Mouse (Mus musculus) left cerebral cortex, adult 2 months (tissue): ENCODE measurements around the gene Kcns3. TPM values are rescaled to one million over a fixed set of nuclear protein-coding genes. Genes with fewer than 3 reads are reported as not detected.

ENCODE experiments used
- DNase-seq, 2 experiments: peaks; one replicate each; pipeline ENCODE4 v3.0.0; 2021 to 2022; ENCODE audit warnings: low spot score in 2 of 2, mixed read lengths in 1 of 2; ENCODE audit errors: extremely low spot score in 1 of 2
- H3K27ac ChIP-seq: fragments of 200-600 bp; 2 replicates; pipeline ENCODE4 v1.8.1; 2022
- H3K4me3 ChIP-seq: fragments of 200-600 bp; 2 replicates; pipeline ENCODE4 v1.8.1; 2022
- CTCF ChIP-seq: fragments of 200-600 bp; IDR thresholded peaks from 2 replicates; pipeline ENCODE4 v1.8.1; 2022; ENCODE audit warnings: antibody characterized with exemption, mild to moderate bottlenecking, moderate library complexity
- intact Hi-C: fragments of 180-260 bp; cut with DNase I; formaldehyde crosslinking; loops from one replicate; pipeline ENCODE4 v1.15.1; 2025
- long read RNA-seq, 2 experiments: library from polyadenylated mRNA; stranded (forward); transcript quantifications; one replicate each; pipeline ENCODE4 v2.0.0; 2021; ENCODE audit warnings: borderline mapping rate in 2 of 2
- total RNA-seq, 2 experiments: library from RNA; stranded (reverse); gene quantifications; 2 replicates each; pipeline ENCODE4 v1.2.3; 2021

Gene Kcns3
- total RNA-seq = 1 to 10 TPM; 7.1 to 7.9 TPM
- long read RNA-seq, experiment 1, transcript Kcns3-203 (3 exons, 2,314 nt) = minor isoform, 5 of 17 reads
- long read RNA-seq, experiment 1, transcript Kcns3-201 (3 exons, 2,933 nt) = major isoform, 8 of 17 reads
- long read RNA-seq, experiment 1, partial matches to known transcripts = 1 of 17 reads
- long read RNA-seq, experiment 1, other reads (novel, unspliced or antisense) = 3 of 17 reads
- long read RNA-seq, experiment 2, transcript Kcns3-203 (3 exons, 2,314 nt) = major isoform, 7 of 12 reads
- long read RNA-seq, experiment 2, partial matches to known transcripts = 0 of 12 reads
- long read RNA-seq, experiment 2, other reads (novel, unspliced or antisense) = 2 of 12 reads

DNA sequence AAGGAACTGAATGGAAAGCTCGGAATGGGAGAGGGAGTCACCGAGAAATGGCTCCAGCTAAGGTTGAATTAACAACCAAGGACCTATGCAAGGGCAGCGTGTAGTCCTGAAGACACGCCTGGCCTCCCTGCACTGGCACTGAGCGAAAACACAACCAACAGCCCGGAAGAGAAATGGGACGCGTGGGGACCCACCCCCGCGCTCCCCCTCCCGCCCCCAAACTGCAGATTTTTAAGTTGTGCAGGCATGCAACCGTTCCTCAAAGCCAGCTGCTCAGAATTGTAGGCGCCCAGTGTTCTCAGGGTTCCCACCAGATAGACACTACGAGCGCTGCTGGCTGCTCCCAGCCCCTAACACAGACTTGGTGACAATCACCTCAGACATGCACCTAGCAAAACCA is at the start of gene Kcns3:
Gene Kcns3, minus strand, starts transcription at position 42 of the 400 bp plus-strand sequence.
- no peak for DNase-seq
- intact Hi-C loops = no loop called here
- H3K4me3 ChIP-seq = peak within 1 kb of the TSS; percentile 58
- H3K27ac ChIP-seq = 0 out of 2 replicates have a peak within 1 kb of the TSS, but pooled peaks have one; percentile 15
- TF ChIP-seq CTCF = no peak

DNA sequence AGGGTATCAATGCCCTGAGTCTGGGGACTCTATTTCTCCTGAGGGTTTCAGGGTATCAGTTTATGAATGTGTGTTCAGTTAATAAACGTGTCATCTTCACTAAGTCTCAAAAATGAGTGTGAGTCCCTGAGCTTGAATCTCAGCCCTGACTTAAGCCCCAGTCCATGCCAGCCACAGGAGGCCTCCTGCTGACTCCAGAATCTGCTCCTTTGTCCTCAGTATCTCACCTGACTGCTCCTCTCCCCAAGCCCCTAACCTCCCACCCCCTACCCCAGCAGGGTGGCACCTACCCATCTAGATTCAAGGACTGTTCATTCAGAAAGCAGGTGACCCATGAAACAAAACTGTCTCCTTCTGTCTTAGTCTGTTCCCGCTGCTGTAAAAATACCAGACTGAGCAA is 47.7 kb upstream of the Kcns3 start:
- no peak overlapping the region for H3K4me3 ChIP-seq
- no peak for DNase-seq
- H3K27ac ChIP-seq = no peak overlapping the region
- no peak for TF ChIP-seq CTCF
- intact Hi-C loops = loop anchor here (5.0 kb wide), 3 partner anchors 69 to 949 kb away; partner anchors contain the start of genes Gen1 and Smc6

DNA sequence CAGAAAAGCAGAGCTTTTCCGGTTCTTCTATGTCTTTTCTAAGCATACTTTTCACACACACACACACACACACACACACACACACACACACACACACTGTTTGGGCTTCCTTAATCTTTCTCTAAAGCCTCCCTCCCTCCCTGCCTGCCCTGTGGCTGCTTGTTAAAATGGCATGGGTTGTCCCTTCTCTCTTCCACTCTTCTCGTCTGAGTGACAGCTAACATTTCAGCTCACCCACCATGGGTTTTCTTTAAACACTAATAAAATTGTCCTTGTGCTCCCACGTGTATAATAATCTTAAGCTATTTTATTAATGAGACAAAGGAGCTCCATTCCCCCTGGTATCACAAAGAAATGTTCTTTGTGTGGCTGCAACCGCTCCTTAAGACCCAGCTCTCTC is 47.2 kb upstream of the Kcns3 start:
- intact Hi-C loops = loop anchor here (5.0 kb wide), 3 partner anchors 69 to 949 kb away; partner anchors contain the start of genes Gen1 and Smc6
- DNase-seq = no peak
- no peak for TF ChIP-seq CTCF
- no peak overlapping the region for H3K27ac ChIP-seq
- H3K4me3 ChIP-seq = no peak overlapping the region

GRCm38 (mm10) chr12:11196830-11197229 is 46.0 kb upstream of the Kcns3 start:
- H3K4me3 ChIP-seq = no peak overlapping the region
- H3K27ac ChIP-seq = no peak overlapping the region
- no peak for TF ChIP-seq CTCF
- intact Hi-C loops = loop anchor here (5.0 kb wide), 3 partner anchors 70 to 950 kb away; partner anchors contain the start of genes Gen1 and Smc6
- DNase-seq = no peak

GRCm38 (mm10) chr12:11196142-11196597 is 45.3 kb upstream of the Kcns3 start:
- Histone ChIP-seq H3K4me3 (peak overlapping the region; percentile 23; the same call in 1 of the 2 replicates), H3K27ac (no peak overlapping the region)
- DNase-seq = peak; percentile 66 to 73
- TF ChIP-seq CTCF = peak; percentile 87
- intact Hi-C loops = loop anchor here (5.0 kb wide), 3 partner anchors 71 to 951 kb away; partner anchors contain the start of genes Gen1 and Smc6

DNA sequence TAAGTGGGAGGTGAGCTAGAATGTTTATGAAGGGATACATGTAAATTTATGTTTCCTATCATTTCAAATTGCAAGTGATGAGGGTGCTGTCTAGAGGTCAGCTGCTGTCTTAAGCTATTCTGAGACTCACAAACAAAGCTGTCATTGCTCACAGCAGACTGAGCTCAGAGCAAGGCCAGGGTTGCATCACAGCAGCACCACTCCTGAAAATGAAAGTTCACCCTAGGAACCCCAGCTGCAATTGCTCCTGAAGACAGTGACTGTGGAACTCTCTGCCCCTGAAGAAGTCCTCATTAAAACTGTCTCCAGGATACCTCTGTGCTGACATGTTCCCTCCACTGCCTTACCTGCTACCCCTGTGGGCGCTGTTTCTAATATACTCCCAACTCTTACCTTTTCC is 44.2 kb upstream of the Kcns3 start:
- H3K4me3 ChIP-seq = no peak overlapping the region
- DNase-seq = no peak
- intact Hi-C loops = loop anchor here (5.0 kb wide), 3 partner anchors 72 to 952 kb away; partner anchors contain the start of genes Gen1 and Smc6
- no peak for TF ChIP-seq CTCF
- H3K27ac ChIP-seq = no peak overlapping the region

DNA sequence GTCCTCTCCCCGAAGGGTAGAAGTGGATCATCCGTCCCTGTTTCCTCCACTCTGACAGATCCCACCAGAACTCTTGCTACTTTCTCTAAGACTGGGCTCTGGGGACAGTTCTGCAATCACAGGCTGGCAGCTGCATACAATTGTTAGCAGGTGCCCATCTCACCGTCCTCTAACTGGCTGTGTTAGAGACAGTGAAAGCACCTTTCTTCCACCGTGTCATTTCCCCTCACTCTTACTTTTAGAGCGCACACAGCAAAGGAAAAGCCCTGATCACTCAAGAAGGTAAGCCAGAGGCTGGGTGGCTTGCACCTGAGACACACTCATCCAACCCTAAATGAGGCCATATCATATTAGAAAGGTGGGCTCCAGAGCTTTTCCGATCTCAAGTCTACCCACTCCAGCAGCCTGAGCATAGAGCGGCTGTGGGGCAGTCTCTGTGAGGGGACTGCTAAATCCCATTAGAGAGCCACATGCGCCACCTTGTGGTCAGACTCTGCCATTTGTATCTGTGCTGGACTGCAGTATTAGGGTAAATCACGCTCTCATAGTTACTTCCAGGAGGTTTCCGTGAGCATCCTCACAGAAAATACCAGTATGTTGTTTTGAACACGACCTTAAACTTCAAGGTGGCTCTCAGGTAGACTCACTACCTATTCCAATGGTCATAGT is 27.8 kb upstream of the Kcns3 start:
- Histone ChIP-seq H3K27ac (no peak overlapping the region), H3K4me3 (no peak overlapping the region)
- TF ChIP-seq CTCF = peak; percentile 96
- peak; percentile 83 to 90 for DNase-seq
- intact Hi-C loops = loop anchor here (1.0 to 10.0 kb wide), 3 partner anchors 314 to 580 kb away; no protein-coding TSS in a partner anchor

DNA sequence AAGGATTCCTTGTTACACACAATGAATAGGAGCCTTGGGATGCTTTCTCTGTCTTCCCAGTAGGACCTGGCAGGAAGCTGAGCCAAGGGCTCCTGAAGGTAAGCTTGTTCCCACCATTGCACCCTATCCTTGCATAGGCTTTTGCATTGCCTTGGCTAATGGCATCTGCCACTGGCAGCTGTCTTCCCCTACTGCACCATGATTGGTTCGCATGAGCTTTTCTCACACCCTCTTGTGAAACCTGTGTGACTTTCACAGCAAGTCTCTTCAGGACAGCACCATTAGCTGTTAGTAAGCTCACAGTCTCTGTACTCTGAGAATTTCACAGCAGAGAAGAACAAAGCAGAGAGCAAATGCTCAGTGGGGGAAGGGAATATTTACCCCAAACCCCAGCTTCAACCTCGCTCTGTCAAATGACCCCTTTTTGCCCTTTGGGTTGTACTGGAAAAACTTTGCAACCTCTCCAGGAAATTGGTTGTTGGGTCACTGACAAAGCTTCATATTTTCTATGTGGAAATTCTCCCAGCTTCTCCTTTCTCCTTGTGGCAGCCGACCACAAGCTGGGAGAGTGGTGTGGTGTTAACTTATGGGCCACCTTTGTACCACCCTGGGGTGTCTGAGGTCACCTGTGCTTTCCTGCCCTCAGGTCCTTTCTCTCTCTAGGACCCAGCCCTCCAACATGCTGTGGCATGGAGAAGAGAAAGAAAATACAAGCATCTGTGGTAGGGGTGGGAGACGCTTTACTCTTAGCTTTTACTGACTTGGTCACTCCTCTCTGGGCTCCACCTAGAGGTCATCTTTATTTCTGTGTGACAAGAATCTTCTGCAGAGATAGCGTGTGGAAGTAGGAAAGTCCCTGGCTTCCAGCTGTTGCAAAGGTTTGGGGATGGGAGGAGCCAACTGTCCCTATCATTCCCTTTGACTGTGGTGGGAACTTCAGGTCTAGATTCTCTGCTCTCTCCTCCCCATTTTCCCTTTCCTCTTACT is 26.8 kb upstream of the Kcns3 start:
- TF ChIP-seq CTCF = peak; percentile 14; the same call in 1 of the 2 replicates
- no peak overlapping the region for H3K27ac ChIP-seq
- no peak for DNase-seq

GRCm38 (mm10) chr12:11158670-11159069 is 7.8 kb upstream of the Kcns3 start:
- intact Hi-C loops = no loop called here
- Histone ChIP-seq H3K27ac (no peak overlapping the region), H3K4me3 (no peak overlapping the region)
- TF ChIP-seq CTCF = no peak
- no peak for DNase-seq

More for the DNA sequence above, 26.8 kb upstream of the Kcns3 start:
- no peak overlapping the region for H3K4me3 ChIP-seq
- intact Hi-C loops = loop anchor here (1.0 to 10.0 kb wide), 3 partner anchors 313 to 579 kb away; no protein-coding TSS in a partner anchor

DNA sequence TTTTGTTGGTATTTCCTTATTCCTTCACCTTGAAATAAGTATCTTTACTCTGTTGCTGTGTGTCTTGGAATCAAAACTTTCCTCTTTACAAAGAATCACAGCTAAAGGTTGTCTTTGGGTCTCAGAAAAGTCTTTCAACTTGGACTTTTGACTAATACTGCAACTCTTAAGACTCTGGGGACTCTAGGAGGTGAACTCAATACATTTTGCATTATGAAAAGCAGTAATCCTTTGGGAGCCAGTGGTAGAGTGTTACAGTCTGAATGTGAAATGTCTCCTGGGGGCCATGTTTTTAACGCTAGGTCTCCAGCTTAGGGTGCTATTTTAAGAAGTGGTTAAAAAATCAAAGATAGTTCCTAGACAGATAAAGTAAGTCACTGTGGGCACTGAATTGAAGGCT is 4.3 kb upstream of the Kcns3 start:
- no peak for DNase-seq
- intact Hi-C loops = no loop called here

DNA sequence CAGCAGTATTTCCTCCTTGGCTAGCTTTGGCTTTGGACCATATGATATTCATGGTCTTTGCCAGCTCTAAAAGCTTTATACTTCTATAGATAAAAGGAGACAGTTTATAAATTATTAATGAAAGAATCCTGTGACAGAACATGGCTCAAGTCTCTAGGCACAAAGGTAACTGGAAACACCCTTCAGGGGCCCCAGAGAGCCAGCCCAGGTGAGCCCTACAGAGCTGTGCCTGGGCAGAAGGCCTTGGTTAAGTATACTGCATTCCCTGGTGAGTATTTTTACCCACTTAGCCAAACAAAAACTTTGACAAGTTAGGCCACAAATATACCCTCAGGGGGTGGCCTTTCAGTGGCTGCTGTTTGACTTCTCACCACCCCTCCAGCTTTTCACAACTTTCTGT is 2.7 kb upstream of the Kcns3 start:
- no peak for TF ChIP-seq CTCF
- intact Hi-C loops = no loop called here
- H3K4me3 ChIP-seq = no peak overlapping the region
- H3K27ac ChIP-seq = no peak overlapping the region
- no peak for DNase-seq

More for the DNA sequence above, 4.3 kb upstream of the Kcns3 start:
- TF ChIP-seq CTCF = no peak
- no peak overlapping the region for H3K4me3 ChIP-seq
- no peak overlapping the region for H3K27ac ChIP-seq
